Mouse (Mus musculus): ENCODE data around the gene Tepp. TPM values are rescaled to one million over a fixed set of nuclear protein-coding genes. Genes with fewer than 3 reads are reported as not detected.

The Tepp gene
- polyA plus RNA-seq (2014; fragmentation: Illumina TruSeq; extraction: RNeasy Lipid Tissue Mini Kit (QIAGEN cat#74804); ENCODE audit: low read depth, low replicate concordance): 2.0 TPM

DNA sequence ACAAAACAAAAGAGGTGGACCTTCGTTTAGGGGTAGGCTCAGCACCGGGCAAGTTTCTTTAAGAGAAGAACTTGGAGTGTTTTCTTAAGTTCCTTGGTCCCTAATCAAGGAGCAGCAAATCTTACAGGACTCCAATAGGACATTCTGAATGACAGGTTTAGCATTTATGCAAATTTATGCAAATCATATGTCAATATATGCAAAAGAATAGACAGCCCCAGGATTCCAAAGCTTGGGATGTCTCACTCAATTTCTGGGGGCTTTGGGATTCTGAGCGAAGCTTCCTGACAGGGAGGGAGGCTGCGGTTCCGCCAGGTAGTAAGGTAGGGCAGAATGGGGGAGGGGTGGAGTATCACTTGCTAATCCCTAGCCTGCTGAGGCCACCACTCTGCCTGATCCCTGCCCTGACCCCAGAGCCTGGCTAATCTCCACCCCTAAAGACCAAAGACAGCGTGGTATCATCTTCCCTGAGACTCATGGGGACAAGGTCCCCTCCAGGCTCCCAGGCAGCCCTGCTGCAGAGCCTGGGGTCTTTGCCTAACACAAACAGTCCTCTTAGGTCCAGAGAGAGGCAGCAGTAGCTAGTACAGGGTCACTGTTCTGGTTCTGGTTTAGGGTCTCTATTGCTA is at the start of gene Tepp:
Gene Tepp (plus strand): TSS at position 225 of the 629 bp plus-strand sequence.

DNA sequence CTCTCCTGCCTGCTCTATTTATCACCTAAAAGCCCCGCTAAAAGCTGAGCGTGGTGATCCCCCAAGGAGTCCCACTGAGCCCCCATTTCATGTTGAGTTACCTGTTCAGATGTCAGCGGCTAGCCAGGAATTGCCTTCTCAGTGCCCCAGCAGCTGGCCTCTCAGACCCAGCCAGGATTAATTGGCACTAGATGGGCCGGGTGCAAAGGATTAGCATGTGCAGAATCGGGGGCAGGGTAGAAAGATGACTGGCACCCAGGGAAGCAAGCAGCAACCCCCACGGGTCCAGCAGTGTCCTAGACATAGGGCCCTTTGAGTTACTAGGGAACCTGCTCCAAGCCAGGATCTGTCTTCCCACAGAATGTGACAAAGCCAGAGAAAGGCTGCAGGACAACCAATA is 3.9 kb upstream of the Tepp start, which contains the start of gene Cngb1:
Gene Cngb1 (minus strand): TSS at position 155 of the 400 bp plus-strand sequence.

GRCm38 (mm10) chr8:95331720-95332436 is 21.5 kb downstream of the Tepp start, which contains the start of the genes Zfp319 and Usb1:
Gene Zfp319, minus strand, starts transcription at chr8:95331950.
Gene Usb1, plus strand, starts transcription at chr8:95332284.

DNA sequence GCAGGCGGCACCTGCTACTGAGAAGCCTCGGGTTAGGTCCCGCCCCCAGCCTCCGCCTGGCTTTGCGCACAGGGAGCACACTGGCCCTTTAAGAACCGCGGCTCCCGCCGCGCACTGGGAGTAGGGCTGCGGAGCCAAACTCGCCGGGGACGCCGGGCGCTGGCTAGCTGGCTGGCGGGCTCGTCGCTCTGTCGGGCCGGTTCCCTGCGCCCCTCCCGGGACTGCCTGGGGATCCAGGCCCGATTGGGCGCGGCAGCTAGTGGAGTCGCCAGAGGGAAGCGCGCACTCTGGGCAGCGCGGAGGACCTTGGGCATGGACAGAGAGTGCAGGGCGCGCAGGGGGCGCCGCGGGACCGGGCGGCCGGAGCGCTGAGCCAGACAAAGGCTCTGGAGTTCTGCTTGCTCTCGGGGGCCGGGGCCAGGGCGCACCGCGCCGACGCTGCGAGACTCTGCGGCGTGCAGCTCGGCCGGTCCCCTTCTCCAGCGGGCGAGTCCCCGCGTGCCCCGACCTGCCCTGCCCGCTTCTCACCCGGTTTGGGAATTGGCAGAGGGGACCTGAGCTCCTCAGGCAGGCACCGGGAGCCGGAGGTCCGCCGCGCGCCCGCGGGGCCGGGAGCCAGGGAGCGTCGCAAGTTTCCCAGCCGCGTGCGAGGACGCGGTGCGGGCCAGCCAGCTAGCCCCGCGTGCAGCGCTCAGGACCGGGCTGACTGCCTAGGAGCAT is 41.9 kb downstream of the Tepp start, which contains the start of gene Mmp15:
Gene Mmp15 (plus strand): TSS at position 118 of the 720 bp plus-strand sequence.

Other genes starting within 250 kb of the Tepp start
- gene Katnb1, start 229.4 kb upstream of the Tepp start, polyA plus RNA-seq (2014; fragmentation: Illumina TruSeq; extraction: RNeasy Lipid Tissue Mini Kit (QIAGEN cat#74804); ENCODE audit: low read depth, low replicate concordance): 12.2 TPM
- gene Kifc3, start 107.8 kb upstream of the Tepp start, polyA plus RNA-seq (2014; fragmentation: Illumina TruSeq; extraction: RNeasy Lipid Tissue Mini Kit (QIAGEN cat#74804); ENCODE audit: low read depth, low replicate concordance): 30.2 TPM
- gene Cngb1, start 4.0 kb upstream of the Tepp start, polyA plus RNA-seq (2014; fragmentation: Illumina TruSeq; extraction: RNeasy Lipid Tissue Mini Kit (QIAGEN cat#74804); ENCODE audit: low read depth, low replicate concordance): 0.69 TPM
- 6.2 TPM for gene Zfp319, start 21.4 kb downstream of the Tepp start, polyA plus RNA-seq (2014; fragmentation: Illumina TruSeq; extraction: RNeasy Lipid Tissue Mini Kit (QIAGEN cat#74804); ENCODE audit: low read depth, low replicate concordance)
- gene Usb1, start 21.7 kb downstream of the Tepp start, polyA plus RNA-seq (2014; fragmentation: Illumina TruSeq; extraction: RNeasy Lipid Tissue Mini Kit (QIAGEN cat#74804); ENCODE audit: low read depth, low replicate concordance): 20.1 TPM
- 7.7 TPM for gene Mmp15, start 41.7 kb downstream of the Tepp start, polyA plus RNA-seq (2014; fragmentation: Illumina TruSeq; extraction: RNeasy Lipid Tissue Mini Kit (QIAGEN cat#74804); ENCODE audit: low read depth, low replicate concordance)
- 46.9 TPM for gene Cfap20, start 124.3 kb downstream of the Tepp start, polyA plus RNA-seq (2014; fragmentation: Illumina TruSeq; extraction: RNeasy Lipid Tissue Mini Kit (QIAGEN cat#74804); ENCODE audit: low read depth, low replicate concordance)
- 43.6 TPM for gene Csnk2a2, start 179.5 kb downstream of the Tepp start, polyA plus RNA-seq (2014; fragmentation: Illumina TruSeq; extraction: RNeasy Lipid Tissue Mini Kit (QIAGEN cat#74804); ENCODE audit: low read depth, low replicate concordance)
- gene Ccdc113, start 223.5 kb downstream of the Tepp start, polyA plus RNA-seq (2014; fragmentation: Illumina TruSeq; extraction: RNeasy Lipid Tissue Mini Kit (QIAGEN cat#74804); ENCODE audit: low read depth, low replicate concordance): 6.9 TPM

Data from adipose tissue, adult 10 weeks (tissue).